Mouse (Mus musculus) lung, postnatal 0 days (tissue): ENCODE data around the gene Ewsr1. TPM values are rescaled to one million over a fixed set of nuclear protein-coding genes. Genes with fewer than 3 reads are reported as not detected.

Experiments
- ATAC-seq: fragments of 200-750 bp; cut with Nextera tagmentation; 2 replicates; pipeline ENCODE4 v1.8.0; 2017; ENCODE audit warnings: moderate library complexity
- DNase-seq: peaks from one replicate; pipeline ENCODE4 v3.0.0-alpha.2; 2016; ENCODE audit warnings: low spot score
- H3K27ac ChIP-seq: fragments of 300-500 bp; sonication (generic); 2 replicates; pipeline ENCODE4 v1.5.1; 2014; ENCODE audit warnings: antibody characterized with exemption, mild to moderate bottlenecking, low read length, mixed read lengths
- H3K27me3 ChIP-seq: fragments of 300-500 bp; sonication (generic); replicated peaks from 2 replicates; pipeline ENCODE4 v1.6.1; 2014; ENCODE audit warnings: low read length, mixed read lengths; ENCODE audit not compliant: insufficient read depth
- H3K36me3 ChIP-seq: fragments of 300-500 bp; sonication (generic); 2 replicates; pipeline ENCODE4 v1.6.1; 2014; ENCODE audit warnings: low read length, mixed read lengths; ENCODE audit not compliant: insufficient read depth
- H3K4me1 ChIP-seq: fragments of 300-500 bp; sonication (generic); 2 replicates; pipeline ENCODE4 v1.6.1; 2014; ENCODE audit warnings: antibody characterized with exemption, low read depth, low read length, mixed read lengths; ENCODE audit not compliant: insufficient read depth
- H3K4me2 ChIP-seq: fragments of 300-500 bp; sonication (generic); replicated peaks from 2 replicates; pipeline ENCODE4 v1.6.1; 2014; ENCODE audit warnings: low read depth, mild to moderate bottlenecking, low read length, moderate library complexity, mixed read lengths
- H3K4me3 ChIP-seq: fragments of 300-500 bp; sonication (generic); 2 replicates; pipeline ENCODE4 v1.5.1; 2014; ENCODE audit warnings: low read depth, low read length
- H3K9ac ChIP-seq: fragments of 300-500 bp; sonication (generic); replicated peaks from 2 replicates; pipeline ENCODE4 v1.6.1; 2014; ENCODE audit warnings: low read depth, mild to moderate bottlenecking
- H3K9me3 ChIP-seq: fragments of 300-500 bp; sonication (generic); 2 replicates; pipeline ENCODE4 v1.6.1; 2016; ENCODE audit warnings: low read length, mixed read lengths
- CTCF ChIP-seq: IDR thresholded peaks from 2 replicates; pipeline ENCODE4 v1.5.1; 2016; ENCODE audit warnings: antibody characterized with exemption, mild to moderate bottlenecking
- EP300 ChIP-seq: IDR thresholded peaks from 2 replicates; pipeline ENCODE4 v1.6.1; 2016; ENCODE audit warnings: antibody characterized with exemption, mild to moderate bottlenecking, control low read depth
- WGBS: fragments of 180-500 bp; shearing (Covaris S2); extraction: QIAGEN DNeasy Blood & Tissue Kit; methylation state at CpG from one replicate; pipeline ENCODE4 v1.1.7; 2014; 5-methylcytosine and 5-hydroxymethylcytosine counted together
- polyA plus RNA-seq: library from polyadenylated mRNA; unstranded; fragments of >200 nt; fragmentation: Nextera tagmentation; extraction: Ambion mirVana; gene quantifications from 2 replicates; pipeline ENCODE4 v1.2.1, GENCODE M21; 2015

The Ewsr1 gene
- polyA plus RNA-seq, 1 experiment from 2014 or later = 290 TPM

GRCm38 (mm10) chr11:5052200-5052854 is 46.7 kb downstream of the Ewsr1 start:
- Histone ChIP-seq H3K4me1 (no peaks in the 10 kb centered on the region), H3K9me3 (no peaks in the 10 kb centered on the region), H3K27me3 (peaks cover 10% of the 10 kb centered on the region), H3K4me3 (no peak overlapping the region), H3K36me3 (no peaks in the 10 kb centered on the region), H3K27ac (no peak overlapping the region), H3K4me2 (no peak overlapping the region), H3K9ac (no peak overlapping the region)
- DNase-seq (no peak), ATAC-seq (no peak)
- TF ChIP-seq CTCF (no peak), EP300 (no peak)
- WGBS = 66% methylated on average over 10 of the region's 10 CpGs

GRCm38 (mm10) chr11:5051629-5052028 is 47.4 kb downstream of the Ewsr1 start:
- TF ChIP-seq EP300 (no peak), CTCF (no peak)
- H3K4me1 ChIP-seq = no peaks in the 10 kb centered on the region
- H3K4me3 ChIP-seq = no peak overlapping the region
- no peak overlapping the region for H3K9ac ChIP-seq
- no peak overlapping the region for H3K27ac ChIP-seq
- H3K4me2 ChIP-seq = no peak overlapping the region
- H3K9me3 ChIP-seq = no peaks in the 10 kb centered on the region
- peaks cover 3% of the 10 kb centered on the region; the same call in 1 of the 2 replicates for H3K27me3 ChIP-seq
- no peaks in the 10 kb centered on the region for H3K36me3 ChIP-seq
- DNase-seq (no peak), ATAC-seq (no peak)
- WGBS = 75% methylated on average over 10 of the region's 10 CpGs

GRCm38 (mm10) chr11:5046321-5046926 is 52.6 kb downstream of the Ewsr1 start:
- Histone ChIP-seq H3K9me3 (no peaks in the 10 kb centered on the region), H3K4me3 (no peak overlapping the region), H3K9ac (no peak overlapping the region), H3K36me3 (peaks cover 10% of the 10 kb centered on the region), H3K27me3 (no peaks in the 10 kb centered on the region), H3K27ac (no peak overlapping the region), H3K4me2 (no peak overlapping the region), H3K4me1 (no peaks in the 10 kb centered on the region)
- WGBS = 47% methylated on average over 12 of the region's 12 CpGs
- DNase-seq (no peak), ATAC-seq (no peak)
- no peak for TF ChIP-seq CTCF
- TF ChIP-seq EP300 = no peak

- no peak for TF ChIP-seq EP300
- no peak for TF ChIP-seq CTCF
- WGBS = 73% methylated on average over 8 of the region's 8 CpGs
Observed at GRCm38 (mm10) chr11:5042645-5043381, 56.3 kb downstream of the Ewsr1 start.

GRCm38 (mm10) chr11:5041144-5041780 is 57.8 kb downstream of the Ewsr1 start:
- TF ChIP-seq EP300 (no peak), CTCF (no peak)
- peaks cover 17% of the 10 kb centered on the region for H3K36me3 ChIP-seq
- no peak overlapping the region for H3K4me3 ChIP-seq
- no peaks in the 10 kb centered on the region for H3K4me1 ChIP-seq
- H3K27ac ChIP-seq = no peak overlapping the region
- H3K27me3 ChIP-seq = no peaks in the 10 kb centered on the region
- no peak overlapping the region for H3K9ac ChIP-seq
- H3K9me3 ChIP-seq = no peaks in the 10 kb centered on the region
- no peak overlapping the region for H3K4me2 ChIP-seq
- WGBS = 67% methylated on average over 17 of the region's 18 CpGs
- no peak for ATAC-seq
- no peak for DNase-seq

More at GRCm38 (mm10) chr11:5042645-5043381, 56.3 kb downstream of the Ewsr1 start:
- H3K9me3 ChIP-seq = no peaks in the 10 kb centered on the region
- no peak overlapping the region for H3K4me3 ChIP-seq
- peaks cover 12% of the 10 kb centered on the region for H3K36me3 ChIP-seq
- H3K4me2 ChIP-seq = no peak overlapping the region
- H3K4me1 ChIP-seq = no peaks in the 10 kb centered on the region
- H3K27me3 ChIP-seq = no peaks in the 10 kb centered on the region
- no peak for ATAC-seq
- no peak overlapping the region for H3K27ac ChIP-seq
- H3K9ac ChIP-seq = no peak overlapping the region
- DNase-seq = no peak

- Histone ChIP-seq H3K27ac (no peak overlapping the region), H3K9me3 (no peaks in the 10 kb centered on the region), H3K36me3 (peaks cover 17% of the 10 kb centered on the region), H3K4me2 (no peak overlapping the region), H3K4me3 (no peak overlapping the region), H3K9ac (no peak overlapping the region), H3K4me1 (no peaks in the 10 kb centered on the region), H3K27me3 (no peaks in the 10 kb centered on the region)
- no peak for DNase-seq
- no peak for TF ChIP-seq EP300
- no peak for TF ChIP-seq CTCF
- no peak for ATAC-seq
- 93% methylated on average over 5 of the region's 5 CpGs for WGBS
Observed at GRCm38 (mm10) chr11:5040585-5040984, 58.5 kb downstream of the Ewsr1 start.
